ENCODE assay signal across 11 mouse cellular contexts in the genomic region with DNA sequence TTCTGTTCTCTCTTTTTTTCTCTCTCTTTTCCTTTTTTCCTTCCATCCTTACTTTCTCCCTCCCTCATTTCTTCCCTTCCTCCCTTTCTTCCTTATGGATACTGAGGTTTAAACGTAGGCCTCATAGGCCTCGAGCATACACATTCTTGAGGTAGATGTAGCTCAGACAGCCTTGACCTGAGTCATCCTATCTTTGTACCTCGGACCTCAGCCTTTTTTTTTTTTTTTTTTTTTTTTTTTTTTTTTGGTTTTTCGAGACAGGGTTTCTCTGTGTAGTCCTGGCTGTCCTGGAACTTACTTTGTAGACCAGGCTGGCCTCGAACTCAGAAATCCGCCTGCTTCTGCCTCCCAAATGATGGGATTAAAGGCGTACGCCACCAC. TPM values are rescaled to one million over a fixed set of nuclear protein-coding genes. Genes with fewer than 3 reads are reported as not detected.
DNase-seq lines count a peak whose midpoint lies in the region; ATAC-seq and TF ChIP-seq lines count a peak whose summit lies in the region.
"Not testable (repeated sequence)": the region's sequence is repeated elsewhere in the genome, so short reads cannot be mapped to it uniquely, and the experiment has no call there.
"Had no signal": no experiment of that assay in that cellular context is flagged by ENCODE, and none has a peak within 500 bp of the region (broad histone marks: within the 10 kb centered on the region; RNA-seq: fewer than 3 reads in every experiment).

No protein-coding gene starts in this region.

- intact Hi-C loops in gastrocnemius, adult 2 months (cut with DNase I), result not testable (repeated sequence)

- H3K9me3 ChIP-seq in MEL (replicated peaks; ENCODE audit: insufficient read depth, low read length); heart, embryonic 13.5 days; hindbrain, embryonic 13.5 days; liver, embryonic 12.5 days (replicated peaks); megakaryocyte, embryonic 14.5 days: not testable (repeated sequence)

- H3K4me1 ChIP-seq in MEL (ENCODE audit: control insufficient read depth in 1 of 2, insufficient read depth in 2 of 2, low read length in 2 of 2), result peaks cover 22 to 28% of the 10 kb centered on the region in 2 experiments
- peaks cover 32% of the 10 kb centered on the region for H3K4me1 ChIP-seq in heart, embryonic 13.5 days
- H3K4me1 ChIP-seq in hindbrain, embryonic 13.5 days (replicated peaks), result peaks cover 21% of the 10 kb centered on the region
- H3K4me1 ChIP-seq in liver, embryonic 12.5 days, result peaks cover 69% of the 10 kb centered on the region
- H3K4me1 ChIP-seq in megakaryocyte, embryonic 14.5 days, result peaks cover 71% of the 10 kb centered on the region

- not testable (repeated sequence) for H3K27ac ChIP-seq in MEL (ENCODE audit: control insufficient read depth, low read depth, low read length); heart, embryonic 13.5 days (replicated peaks); hindbrain, embryonic 13.5 days; liver, embryonic 12.5 days
- peak overlapping the region; percentile 92 for H3K27ac ChIP-seq in gastrocnemius, adult 2 months
- peak overlapping the region; percentile 90 for H3K27ac ChIP-seq in layer of hippocampus, adult 2 months

- TF ChIP-seq CTCF in MEL (IDR thresholded peaks at IDR 0.05 in 2 of 3, conservative IDR thresholded peaks at IDR 0.05 in 1 of 3; ENCODE audit: control insufficient read depth in 1 of 3, insufficient read depth in 1 of 3, low read depth in 2 of 3, low read length in 3 of 3, poor library complexity in 1 of 3, severe bottlenecking in 1 of 3); gastrocnemius, adult 2 months (IDR thresholded peaks at IDR 0.05); layer of hippocampus, adult 2 months (conservative IDR thresholded peaks at IDR 0.05): not testable (repeated sequence)

- not testable (repeated sequence) for TF ChIP-seq EP300 in MEL (IDR thresholded peaks at IDR 0.05; ENCODE audit: low read depth in 1 of 2, low read length in 2 of 2)

- not testable (repeated sequence) for H3K27me3 ChIP-seq in MEL (ENCODE audit: control insufficient read depth in 1 of 2, insufficient read depth in 2 of 2, low read length in 2 of 2); heart, embryonic 13.5 days (replicated peaks); hindbrain, embryonic 13.5 days; liver, embryonic 12.5 days (replicated peaks); megakaryocyte, embryonic 14.5 days (replicated peaks)

- not testable (repeated sequence) for TF ChIP-seq POLR2A in MEL (IDR thresholded peaks at IDR 0.05; ENCODE audit: control insufficient read depth in 1 of 2, insufficient read depth in 1 of 2, low read depth in 1 of 2, low read length in 2 of 2, poor library complexity in 1 of 2)

- not testable (repeated sequence) for H3K4me3 ChIP-seq in MEL (ENCODE audit: control insufficient read depth in 1 of 2, insufficient read depth in 1 of 2, low read depth in 2 of 2, low read length in 2 of 2); gastrocnemius, adult 2 months; heart, embryonic 13.5 days; hindbrain, embryonic 13.5 days; liver, embryonic 12.5 days
- H3K4me3 ChIP-seq in layer of hippocampus, adult 2 months, result peak overlapping the region; percentile 98
- H3K4me3 ChIP-seq in megakaryocyte, embryonic 14.5 days (replicated peaks), result peak overlapping the region; percentile 98

- WGBS in heart, embryonic 13.5 days, result 82% methylated on average over 8 of the region's 8 CpGs
- 85% methylated on average over 8 of the region's 8 CpGs for WGBS in hindbrain, embryonic 13.5 days
- 66% methylated on average over 8 of the region's 8 CpGs for WGBS in liver, embryonic 12.5 days (ENCODE audit: insufficient replicate concordance)

- H3K4me2 ChIP-seq in heart, embryonic 13.5 days, result peak overlapping the region; percentile 94
- H3K4me2 ChIP-seq in hindbrain, embryonic 13.5 days, result 0 out of 2 replicates have a peak overlapping the region, but pooled peaks have one; percentile 96
- H3K4me2 ChIP-seq in liver, embryonic 12.5 days, result peak overlapping the region; percentile 90

- H3K79me2 ChIP-seq in MEL (ENCODE audit: control insufficient read depth, insufficient read depth, low read length, poor library complexity), result peaks cover 24% of the 10 kb centered on the region

- not testable (repeated sequence) for ATAC-seq in heart, embryonic 13.5 days (ENCODE audit: extremely low read depth, insufficient number of reproducible peaks, low FRiP score, low TSS enrichment); hindbrain, embryonic 13.5 days (ENCODE audit: low FRiP score); liver, embryonic 12.5 days

- not testable (repeated sequence) for H3K9ac ChIP-seq in MEL (ENCODE audit: control insufficient read depth, low read depth, low read length, poor library complexity, severe bottlenecking); heart, embryonic 13.5 days; hindbrain, embryonic 13.5 days
- peak overlapping the region; percentile 4; the same call in 1 of the 2 replicates for H3K9ac ChIP-seq in liver, embryonic 12.5 days

- H3K36me3 ChIP-seq in MEL (ENCODE audit: control insufficient read depth in 1 of 2, insufficient read depth in 2 of 2, low read length in 2 of 2), result peaks cover 0 to 23% of the 10 kb centered on the region in 2 experiments; a peak in 2 of 4 replicates
- H3K36me3 ChIP-seq in heart, embryonic 13.5 days, result peaks cover 13% of the 10 kb centered on the region
- H3K36me3 ChIP-seq in hindbrain, embryonic 13.5 days; liver, embryonic 12.5 days: not testable (repeated sequence)
- H3K36me3 ChIP-seq in megakaryocyte, embryonic 14.5 days (replicated peaks; ENCODE audit: low read length), result peaks cover 26% of the 10 kb centered on the region

- DNase-seq in MEL (ENCODE audit: low read depth, low spot score); gastrocnemius, adult 2 months; layer of hippocampus, adult 2 months (ENCODE audit: low spot score in 2 of 2): not testable (repeated sequence)

- TF ChIP-seq RAD21 in MEL (IDR thresholded peaks at IDR 0.05; ENCODE audit: low read depth, low read length), result not testable (repeated sequence)

RNA-seq across cellular contexts. Expression of a gene that starts 2.4 kb away (rescaled TPM):
- 27.3 and 30.7 TPM in 2 replicates for total RNA-seq in MEL (2012; rRNA removed)
- 100 to 1,000 TPM in 1 of 2 experiments, not detected in 1; 121 TPM for polyA plus RNA-seq in MEL (2012; ENCODE audit: insufficient read depth in 1 of 2, insufficient read length in 2 of 2, low read depth in 1 of 2, low replicate concordance in 2 of 2, missing spikeins in 1 of 2)
- total RNA-seq in gastrocnemius, adult 2 months (2021), result 100 to 1,000 TPM; 168 to 178 TPM
- 56.9 and 60.3 TPM in 2 replicates for polyA plus RNA-seq in heart, embryonic 13.5 days (2015; fragmentation: Nextera tagmentation; extraction: Ambion mirVana)
- 68.1 and 73.8 TPM in 2 replicates for polyA plus RNA-seq in hindbrain, embryonic 13.5 days (2015; fragmentation: Nextera tagmentation; extraction: Ambion mirVana)
- total RNA-seq in layer of hippocampus, adult 2 months (2021), result 10 to 100 TPM; 50.7 to 52.6 TPM
- 29.2 and 32.5 TPM in 2 replicates for polyA plus RNA-seq in liver, embryonic 12.5 days (2016; fragmentation: Nextera tagmentation; extraction: Ambion mirVana)
- polyA plus RNA-seq in megakaryocyte, embryonic 14.5 days (2012; ENCODE audit: insufficient read depth, low replicate concordance), result 46.8 and 61.6 TPM in 2 replicates

RNA-seq across cellular contexts. Expression of a gene that starts 10.8 kb away (rescaled TPM):
- 0.52 and 0.73 TPM in 2 replicates for total RNA-seq in MEL (2012; rRNA removed)
- polyA plus RNA-seq in MEL (2012; ENCODE audit: insufficient read depth in 1 of 2, insufficient read length in 2 of 2, low read depth in 1 of 2, low replicate concordance in 2 of 2, missing spikeins in 1 of 2), result 1 to 10 TPM in 1 of 2 experiments, not detected in 1; 1.0 TPM
- total RNA-seq in gastrocnemius, adult 2 months (2021), result not detected
- 1.7 and 2.1 TPM in 2 replicates for polyA plus RNA-seq in heart, embryonic 13.5 days (2015; fragmentation: Nextera tagmentation; extraction: Ambion mirVana)
- 0.62 and 0.71 TPM in 2 replicates for polyA plus RNA-seq in hindbrain, embryonic 13.5 days (2015; fragmentation: Nextera tagmentation; extraction: Ambion mirVana)
- under 1 TPM; 0.41 to 0.76 TPM for total RNA-seq in layer of hippocampus, adult 2 months (2021)
- 0.10 and 0.25 TPM in 2 replicates for polyA plus RNA-seq in liver, embryonic 12.5 days (2016; fragmentation: Nextera tagmentation; extraction: Ambion mirVana)
- not detected in 2 replicates for polyA plus RNA-seq in megakaryocyte, embryonic 14.5 days (2012; ENCODE audit: insufficient read depth, low replicate concordance)
- total RNA-seq: gastrocnemius, adult 18-20 months; gastrocnemius, postnatal 25 days; hematopoietic stem cell, adult 5-6 weeks had no signal
- polyA plus RNA-seq: G1E had no signal

RNA-seq across cellular contexts. Expression of a gene that starts 31.7 kb away (rescaled TPM):
- 40.1 and 55.2 TPM in 2 replicates for total RNA-seq in MEL (2012; rRNA removed)
- 10 to 100 TPM in 1 of 2 experiments, not detected in 1; 67.9 TPM for polyA plus RNA-seq in MEL (2012; ENCODE audit: insufficient read depth in 1 of 2, insufficient read length in 2 of 2, low read depth in 1 of 2, low replicate concordance in 2 of 2, missing spikeins in 1 of 2)
- total RNA-seq in gastrocnemius, adult 2 months (2021), result 1 to 10 TPM; 8.6 to 9.1 TPM
- 80.4 and 101 TPM in 2 replicates for polyA plus RNA-seq in heart, embryonic 13.5 days (2015; fragmentation: Nextera tagmentation; extraction: Ambion mirVana)
- polyA plus RNA-seq in hindbrain, embryonic 13.5 days (2015; fragmentation: Nextera tagmentation; extraction: Ambion mirVana), result 89.2 and 90.3 TPM in 2 replicates
- 10 to 100 TPM; 53.7 to 54.4 TPM for total RNA-seq in layer of hippocampus, adult 2 months (2021)
- 87.4 and 88.6 TPM in 2 replicates for polyA plus RNA-seq in liver, embryonic 12.5 days (2016; fragmentation: Nextera tagmentation; extraction: Ambion mirVana)
- polyA plus RNA-seq in megakaryocyte, embryonic 14.5 days (2012; ENCODE audit: insufficient read depth, low replicate concordance), result 94.7 and 248 TPM in 2 replicates

RNA-seq across cellular contexts. Expression of a gene that starts 35.1 kb away (rescaled TPM):
- 175 and 199 TPM in 2 replicates for total RNA-seq in MEL (2012; rRNA removed)
- 100 to 1,000 TPM in 1 of 2 experiments, 10 to 100 TPM in 1; 76.1 to 233 TPM for polyA plus RNA-seq in MEL (2012; ENCODE audit: insufficient read depth in 1 of 2, insufficient read length in 2 of 2, low read depth in 1 of 2, low replicate concordance in 2 of 2, missing spikeins in 1 of 2)
- total RNA-seq in gastrocnemius, adult 2 months (2021), result 10 to 100 TPM; 11.0 to 12.6 TPM
- 12.7 and 13.2 TPM in 2 replicates for polyA plus RNA-seq in heart, embryonic 13.5 days (2015; fragmentation: Nextera tagmentation; extraction: Ambion mirVana)
- 16.3 and 17.1 TPM in 2 replicates for polyA plus RNA-seq in hindbrain, embryonic 13.5 days (2015; fragmentation: Nextera tagmentation; extraction: Ambion mirVana)
- total RNA-seq in layer of hippocampus, adult 2 months (2021), result 10 to 100 TPM; 45.1 to 46.6 TPM
- polyA plus RNA-seq in liver, embryonic 12.5 days (2016; fragmentation: Nextera tagmentation; extraction: Ambion mirVana), result 14.5 and 15.5 TPM in 2 replicates
- 32.6 and 47.4 TPM in 2 replicates for polyA plus RNA-seq in megakaryocyte, embryonic 14.5 days (2012; ENCODE audit: insufficient read depth, low replicate concordance)

RNA-seq across cellular contexts. Expression of a gene that starts 44.8 kb away (rescaled TPM):
- 210 and 235 TPM in 2 replicates for total RNA-seq in MEL (2012; rRNA removed)
- 100 to 1,000 TPM in 1 of 2 experiments, 10 to 100 TPM in 1; 67.4 to 519 TPM for polyA plus RNA-seq in MEL (2012; ENCODE audit: insufficient read depth in 1 of 2, insufficient read length in 2 of 2, low read depth in 1 of 2, low replicate concordance in 2 of 2, missing spikeins in 1 of 2)
- total RNA-seq in gastrocnemius, adult 2 months (2021), result 10 to 100 TPM; 21.2 to 25.2 TPM
- 115 and 120 TPM in 2 replicates for polyA plus RNA-seq in heart, embryonic 13.5 days (2015; fragmentation: Nextera tagmentation; extraction: Ambion mirVana)
- polyA plus RNA-seq in hindbrain, embryonic 13.5 days (2015; fragmentation: Nextera tagmentation; extraction: Ambion mirVana), result 253 and 276 TPM in 2 replicates
- 100 to 1,000 TPM; 106 to 108 TPM for total RNA-seq in layer of hippocampus, adult 2 months (2021)
- polyA plus RNA-seq in liver, embryonic 12.5 days (2016; fragmentation: Nextera tagmentation; extraction: Ambion mirVana), result 84.1 and 85.3 TPM in 2 replicates
- polyA plus RNA-seq in megakaryocyte, embryonic 14.5 days (2012; ENCODE audit: insufficient read depth, low replicate concordance), result 55.5 and 62.9 TPM in 2 replicates
